In the genomic region with DNA sequence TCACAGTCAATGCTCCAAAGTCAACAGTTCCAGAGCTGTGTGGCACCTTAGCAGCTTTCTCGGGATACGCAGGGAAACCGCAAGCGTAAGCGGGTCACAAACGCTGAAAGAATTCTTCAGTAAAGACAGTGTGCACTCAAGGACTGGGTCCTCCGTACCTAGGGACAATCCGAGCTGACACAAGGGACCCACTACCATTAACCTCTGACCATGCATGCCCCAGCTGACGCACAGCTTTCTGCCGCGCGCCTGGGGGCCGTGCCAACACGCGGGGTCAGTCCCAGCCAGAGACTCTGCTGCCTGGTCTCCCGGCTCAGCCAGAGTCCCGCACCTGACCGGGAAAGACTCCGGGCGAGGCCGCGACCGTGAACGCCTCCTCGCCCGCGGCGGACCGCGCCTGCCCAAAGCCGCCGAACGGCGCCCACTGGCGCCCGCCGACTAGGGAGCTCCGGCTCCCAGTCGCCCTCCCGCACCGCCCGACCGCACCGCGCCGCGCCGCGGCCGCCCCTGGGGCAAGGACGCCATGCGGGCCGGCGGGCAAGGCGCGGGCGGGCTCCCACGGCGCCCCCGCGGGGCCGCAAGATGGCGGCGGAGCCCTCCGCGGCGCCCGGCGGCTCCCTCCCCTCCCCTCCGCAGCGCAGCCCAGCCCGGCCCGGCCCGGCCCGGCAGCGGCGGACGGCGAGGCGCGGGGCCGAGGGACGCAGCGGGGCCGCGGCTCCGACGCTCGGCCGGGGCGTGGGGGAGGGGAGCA, we compare ENCODE assay signal across 8 mouse cellular contexts. TPM values are rescaled to one million over a fixed set of nuclear protein-coding genes. Genes with fewer than 3 reads are reported as not detected.
DNase-seq lines count a peak whose midpoint lies in the region; ATAC-seq lines count a peak whose summit lies in the region.

No protein-coding gene starts in this region.

- H3K4me3 ChIP-seq in embryonic facial prominence, embryonic 11.5 days (ENCODE audit: low read depth, low read length) = peak overlapping the region; percentile 94
- H3K4me3 ChIP-seq in liver, embryonic 12.5 days = peak overlapping the region; percentile 98
- peak overlapping the region; percentile 97 for H3K4me3 ChIP-seq in neural tube, embryonic 11.5 days (ENCODE audit: low read depth, low read length)

- 0 out of 2 replicates have a peak, but pooled peaks cover 2% of the 10 kb centered on the region for H3K36me3 ChIP-seq in embryonic facial prominence, embryonic 11.5 days (replicated peaks; ENCODE audit: control insufficient read depth, insufficient read depth, low read depth, low read length)
- peaks cover 10% of the 10 kb centered on the region for H3K36me3 ChIP-seq in liver, embryonic 12.5 days
- no peaks in the 10 kb centered on the region for H3K36me3 ChIP-seq in neural tube, embryonic 11.5 days (ENCODE audit: control insufficient read depth, insufficient read depth, low read length)

- no peaks in the 10 kb centered on the region for H3K9me3 ChIP-seq in embryonic facial prominence, embryonic 11.5 days (replicated peaks; ENCODE audit: control insufficient read depth, low read length)
- no peaks in the 10 kb centered on the region for H3K9me3 ChIP-seq in liver, embryonic 12.5 days (replicated peaks)
- no peaks in the 10 kb centered on the region for H3K9me3 ChIP-seq in neural tube, embryonic 11.5 days (ENCODE audit: control insufficient read depth, low read length)

- ATAC-seq in embryonic facial prominence, embryonic 11.5 days (replicated peaks; ENCODE audit: insufficient number of reproducible peaks, low FRiP score, low TSS enrichment, low read depth) = peak; percentile 7; the same call in 1 of the 2 replicates
- ATAC-seq in liver, embryonic 12.5 days = peak; percentile 50
- ATAC-seq in neural tube, embryonic 11.5 days (ENCODE audit: insufficient read depth, low FRiP score, low TSS enrichment) = peak; percentile 61

- WGBS in embryonic facial prominence, embryonic 11.5 days = under 1% methylated on average over 64 of the region's 91 CpGs
- under 1% methylated on average over 46 of the region's 91 CpGs for WGBS in liver, embryonic 12.5 days (ENCODE audit: insufficient replicate concordance)
- under 1% methylated on average over 57 of the region's 91 CpGs for WGBS in neural tube, embryonic 11.5 days

- peak overlapping the region; percentile 59 for H3K4me2 ChIP-seq in embryonic facial prominence, embryonic 11.5 days (ENCODE audit: low read depth, low read length)
- H3K4me2 ChIP-seq in liver, embryonic 12.5 days = peak overlapping the region; percentile 85
- H3K4me2 ChIP-seq in neural tube, embryonic 11.5 days (ENCODE audit: low read depth) = peak overlapping the region; percentile 48

- DNase-seq in 3T3-L1 (ENCODE audit: low read depth, low spot score) = peak; percentile 43
- DNase-seq in adrenal gland, adult 2 months = peak; percentile 78
- DNase-seq in embryonic facial prominence, embryonic 11.5 days (ENCODE audit: low spot score) = peak; percentile 56
- peak; percentile 27 to 33 for DNase-seq in heart, adult 9 months (ENCODE audit: low spot score in 2 of 2)
- peak; percentile 40 for DNase-seq in kidney, adult 9 months
- DNase-seq in neural tube, embryonic 11.5 days (ENCODE audit: low spot score) = peak; percentile 58
- DNase-seq in testis, postnatal 14 days (ENCODE audit: low spot score) = peak; percentile 74

- peak overlapping the region; percentile 99 for H3K27ac ChIP-seq in embryonic facial prominence, embryonic 11.5 days (replicated peaks; ENCODE audit: low read depth, low read length)
- peak overlapping the region; percentile 98 for H3K27ac ChIP-seq in liver, embryonic 12.5 days
- peak overlapping the region; percentile 96 for H3K27ac ChIP-seq in neural tube, embryonic 11.5 days (ENCODE audit: low read depth, low read length)

- peaks cover 3% of the 10 kb centered on the region; the same call in 1 of the 2 replicates for H3K4me1 ChIP-seq in embryonic facial prominence, embryonic 11.5 days (ENCODE audit: control insufficient read depth, insufficient read depth, low read length)
- H3K4me1 ChIP-seq in liver, embryonic 12.5 days = peaks cover 47% of the 10 kb centered on the region
- peaks cover 12% of the 10 kb centered on the region; the same call in 1 of the 2 replicates for H3K4me1 ChIP-seq in neural tube, embryonic 11.5 days (ENCODE audit: control insufficient read depth, insufficient read depth, low read length)

- no peaks in the 10 kb centered on the region for H3K27me3 ChIP-seq in embryonic facial prominence, embryonic 11.5 days (ENCODE audit: control insufficient read depth, insufficient read depth, low read length)
- no peaks in the 10 kb centered on the region for H3K27me3 ChIP-seq in liver, embryonic 12.5 days (replicated peaks)
- H3K27me3 ChIP-seq in neural tube, embryonic 11.5 days (ENCODE audit: control insufficient read depth, insufficient read depth, low read length) = no peaks in the 10 kb centered on the region

- H3K9ac ChIP-seq in embryonic facial prominence, embryonic 11.5 days (replicated peaks; ENCODE audit: low read length) = peak overlapping the region; percentile 97
- H3K9ac ChIP-seq in liver, embryonic 12.5 days = peak overlapping the region; percentile 99
- H3K9ac ChIP-seq in neural tube, embryonic 11.5 days (ENCODE audit: low read length) = peak overlapping the region; percentile 90

RNA-seq across cellular contexts. Expression of gene Vapa, which starts 0.8 kb away (rescaled TPM):
- total RNA-seq in adrenal gland, adult 2 months (2021) = 100 to 1,000 TPM; 131 to 211 TPM
- 122 and 133 TPM in 2 replicates for polyA plus RNA-seq in adrenal gland, adult 2 months (2012; rRNA removed)
- polyA plus RNA-seq in embryonic facial prominence, embryonic 11.5 days (2014; fragmentation: Nextera tagmentation; extraction: Ambion mirVana) = 236 and 260 TPM in 2 replicates
- polyA plus RNA-seq in liver, embryonic 12.5 days (2016; fragmentation: Nextera tagmentation; extraction: Ambion mirVana) = 106 and 107 TPM in 2 replicates
- polyA plus RNA-seq in neural tube, embryonic 11.5 days (2014; fragmentation: Nextera tagmentation; extraction: Ambion mirVana) = 248 and 259 TPM in 2 replicates

RNA-seq across cellular contexts. Expression of gene Txndc2, which starts 29.4 kb away (rescaled TPM):
- 10 to 100 TPM; 12.8 to 40.9 TPM for total RNA-seq in adrenal gland, adult 2 months (2021)
- polyA plus RNA-seq in adrenal gland, adult 2 months (2012; rRNA removed) = 0.19 and 0.61 TPM in 2 replicates
- 0.18 and 0.38 TPM in 2 replicates for polyA plus RNA-seq in embryonic facial prominence, embryonic 11.5 days (2014; fragmentation: Nextera tagmentation; extraction: Ambion mirVana)
- not detected in 2 replicates for polyA plus RNA-seq in liver, embryonic 12.5 days (2016; fragmentation: Nextera tagmentation; extraction: Ambion mirVana)
- polyA plus RNA-seq in neural tube, embryonic 11.5 days (2014; fragmentation: Nextera tagmentation; extraction: Ambion mirVana) = 0.12 TPM in 1 of 2 replicates, not detected in the other

Comparison
In these comparisons a context has a peak if more than half of its experiments do, and no peak if none do; other contexts are left out.
1. Peak in every context shown above with its lines: DNase-seq, ATAC-seq, H3K4me3 ChIP-seq and H3K27ac ChIP-seq.
2. ATAC-seq: peak in every context shown above with its lines; median percentile 61 in neural tube, embryonic 11.5 days; 50 in liver, embryonic 12.5 days; 7 in embryonic facial prominence, embryonic 11.5 days.